Mouse (Mus musculus) bone marrow macrophage, adult 2 months (primary cell): ENCODE data around the gene Nudt4. TPM values are rescaled to one million over a fixed set of nuclear protein-coding genes. Genes with fewer than 3 reads are reported as not detected.

ENCODE experiments used
- H3K27ac ChIP-seq: 2 replicates; pipeline ENCODE4 v1.5.1; 2012; ENCODE audit warnings: low read depth, low read length; ENCODE audit not compliant: insufficient read depth
- H3K4me1 ChIP-seq: 2 replicates; pipeline ENCODE4 v1.6.1; 2012; ENCODE audit warnings: low read length; ENCODE audit not compliant: control insufficient read depth, insufficient read depth
- H3K4me3 ChIP-seq: 2 replicates; pipeline ENCODE4 v1.5.1; 2012; ENCODE audit warnings: mild to moderate bottlenecking, low read length, moderate library complexity; ENCODE audit not compliant: insufficient read depth
- CTCF ChIP-seq: IDR thresholded peaks from 2 replicates; pipeline ENCODE4 v1.5.1; 2012; ENCODE audit warnings: low read depth, mild to moderate bottlenecking, low read length, moderate library complexity
- POLR2A ChIP-seq: IDR thresholded peaks from 2 replicates; pipeline ENCODE4 v1.6.1; 2012; ENCODE audit warnings: mild to moderate bottlenecking, low read depth, low read length, borderline replicate concordance
- polyA plus RNA-seq: library from polyadenylated mRNA; stranded (reverse); fragments of >200 nt; gene quantifications from 2 replicates; pipeline ENCODE4 v1.2.4, GENCODE M21; 2012; ENCODE audit not compliant: missing spikeins, insufficient read depth, insufficient read length

The Nudt4 gene
- polyA plus RNA-seq, 1 experiment: 42.5 TPM

- TF ChIP-seq POLR2A: no peak
- no peak for TF ChIP-seq CTCF
- no peak overlapping the region for H3K27ac ChIP-seq
- H3K4me3 ChIP-seq: no peak overlapping the region
- H3K4me1 ChIP-seq: peaks cover 22% of the 10 kb centered on the region
Measured at GRCm38 (mm10) chr10:95504341-95504740, 59.6 kb downstream of the Nudt4 start.

GRCm38 (mm10) chr10:95503443-95504235, 60.3 kb downstream of the Nudt4 start:
- Histone ChIP-seq H3K4me3 (no peak overlapping the region), H3K27ac (no peak overlapping the region), H3K4me1 (peaks cover 17% of the 10 kb centered on the region)
- TF ChIP-seq POLR2A (no peak), CTCF (no peak)

GRCm38 (mm10) chr10:95501463-95502081, 62.4 kb downstream of the Nudt4 start, which contains the start of gene Mrpl42:
Mrpl42 (minus strand) TSS chr10:95501940.
- H3K4me3 ChIP-seq: peak within 1 kb of the TSS; percentile 100
- peak within 1 kb of the TSS; percentile 77 for H3K27ac ChIP-seq
- TF ChIP-seq CTCF (no peak), POLR2A (no peak)
- H3K4me1 ChIP-seq: peaks cover under 1% of the 10 kb centered on the region; the same call in 1 of the 2 replicates

GRCm38 (mm10) chr10:95501033-95501432, 62.9 kb downstream of the Nudt4 start:
- Histone ChIP-seq H3K27ac (peak overlapping the region; percentile 77), H3K4me3 (peak overlapping the region; percentile 100), H3K4me1 (no peaks in the 10 kb centered on the region; the same call in 1 of the 2 replicates)
- no peak for TF ChIP-seq POLR2A
- no peak for TF ChIP-seq CTCF

Other genes with a start within 250 kb of the Nudt4 start
- 12.2 and 14.7 TPM in 2 replicates for gene Cradd, start 240.0 kb downstream of the Nudt4 start, polyA plus RNA-seq
- 0.19 and 0.74 TPM in 2 replicates for gene Socs2, start 147.0 kb downstream of the Nudt4 start, polyA plus RNA-seq
- gene Mrpl42, start 62.2 kb downstream of the Nudt4 start, polyA plus RNA-seq: 88.3 and 96.0 TPM in 2 replicates
- gene Ube2n, start 49.0 kb downstream of the Nudt4 start, polyA plus RNA-seq: 116 and 121 TPM in 2 replicates
- not detected in 2 replicates for gene Anapc15-ps, start 109.3 kb upstream of the Nudt4 start, polyA plus RNA-seq